Mouse (Mus musculus): ENCODE measurements around the gene Wipi2. TPM values are rescaled to one million over a fixed set of nuclear protein-coding genes. Genes with fewer than 3 reads are reported as not detected.

Wipi2 gene
- total RNA-seq (2021): 100 to 1,000 TPM in 1 of 2 experiments, 10 to 100 TPM in 1; 93.6 to 102 TPM
- long read RNA-seq, experiment 1, full-length matches to known transcripts: 102 of 156 reads
- long read RNA-seq, experiment 1, partial matches to known transcripts: 48 of 156 reads
- long read RNA-seq, experiment 1, other reads (novel, unspliced or antisense): 6 of 156 reads
- long read RNA-seq, experiment 2, full-length matches to known transcripts: 80 of 112 reads
- long read RNA-seq, experiment 2, partial matches to known transcripts: 23 of 112 reads
- long read RNA-seq, experiment 2, other reads (novel, unspliced or antisense): 9 of 112 reads

DNA sequence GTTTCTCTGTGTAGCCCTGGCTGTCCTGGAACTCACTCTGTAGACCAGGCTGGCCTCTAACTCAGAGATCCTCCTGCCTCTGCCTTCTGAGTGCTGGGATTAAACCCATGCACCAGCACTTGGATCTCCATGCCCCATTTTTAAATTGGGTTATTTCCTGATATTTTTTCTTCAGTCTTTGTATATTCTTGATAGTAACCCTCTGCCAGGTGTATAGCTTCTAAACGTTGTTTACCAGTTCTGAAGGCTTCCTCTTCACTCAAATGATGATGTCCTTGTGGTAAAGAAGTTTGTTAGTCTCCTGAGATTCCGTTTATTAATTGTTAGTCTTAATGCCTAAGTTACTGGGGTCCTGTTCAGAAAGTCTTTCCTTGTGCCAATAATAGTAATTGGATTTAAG lies at the start of gene Wipi2:
TSS of gene Wipi2 (plus strand) at position 301 of the 400 bp plus-strand sequence.
- DNase-seq: no peak

DNA sequence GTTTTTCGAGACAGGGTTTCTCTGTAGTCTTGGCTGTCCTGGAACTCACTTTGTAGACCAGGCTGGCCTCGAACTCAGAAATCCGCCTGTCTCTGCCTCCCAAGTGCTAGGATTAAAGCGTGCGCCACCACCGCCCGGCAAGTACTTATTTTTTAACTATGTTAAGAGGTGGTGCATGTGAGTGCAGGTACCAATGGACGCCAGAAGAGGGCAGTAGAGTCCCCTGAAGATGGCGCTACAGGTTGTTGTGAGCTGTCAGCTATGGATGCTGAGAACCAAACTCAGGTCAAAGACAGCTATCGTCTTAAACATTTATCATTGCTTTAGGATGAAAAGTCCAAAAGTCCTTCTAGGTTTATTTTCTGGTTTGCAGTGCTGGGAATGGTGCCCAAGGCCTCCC lies 49.3 kb upstream of the Wipi2 start:
- no peak for DNase-seq

DNA sequence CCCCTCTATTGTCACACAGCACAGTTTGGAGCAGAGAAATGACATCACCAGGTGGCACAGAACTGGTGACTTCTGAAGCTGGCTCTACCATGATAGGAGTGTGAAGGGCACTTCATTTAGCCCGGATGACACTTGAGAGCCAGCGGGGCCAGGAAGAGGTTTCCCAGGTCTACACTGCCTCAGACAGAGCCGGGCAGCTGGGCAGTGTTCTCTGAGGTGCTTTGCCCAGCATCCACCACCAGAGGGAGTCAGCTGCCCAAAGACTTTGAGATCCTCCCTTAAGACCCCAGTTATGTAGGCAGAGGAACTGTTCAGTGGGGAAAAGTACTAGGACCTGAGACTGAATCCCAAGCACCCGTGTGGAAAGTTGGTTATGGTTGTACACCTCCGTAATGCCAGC lies 46.0 kb upstream of the Wipi2 start:
- peak; percentile 74 for DNase-seq

DNA sequence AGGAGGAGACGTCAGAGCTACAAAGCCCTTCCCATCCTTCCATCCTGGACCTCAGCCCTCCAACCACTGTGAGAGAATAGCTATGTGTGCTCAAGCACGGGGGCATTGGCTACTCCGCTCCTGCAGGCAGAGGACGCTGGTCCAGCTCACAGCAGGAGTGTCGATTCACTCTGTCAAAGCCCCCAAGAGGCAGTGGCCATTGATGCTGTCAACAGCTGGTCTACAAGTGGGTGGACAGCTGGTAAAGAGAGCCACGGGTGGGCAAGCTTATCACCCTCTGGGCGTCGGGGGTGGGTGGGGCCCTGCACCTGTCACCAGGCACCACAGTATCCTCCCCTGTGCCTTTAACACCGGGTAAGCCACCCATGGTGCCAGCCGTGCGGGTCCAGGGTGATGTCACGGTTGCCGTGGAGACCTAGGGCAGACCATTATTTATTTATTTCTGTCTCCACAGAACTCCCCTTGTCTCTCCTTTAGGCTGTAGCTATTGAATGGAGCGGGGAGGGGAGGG lies 43.8 kb upstream of the Wipi2 start:
- DNase-seq: no peak

GRCm38 (mm10) chr5:142590953-142591616 lies 36.4 kb upstream of the Wipi2 start:
- no peak for DNase-seq

- no peak for DNase-seq
These were observed 31.8 kb upstream of the Wipi2 start for GRCm38 (mm10) chr5:142595698-142596097.

GRCm38 (mm10) chr5:142596723-142597122 lies 30.8 kb upstream of the Wipi2 start:
- no peak for DNase-seq

DNA sequence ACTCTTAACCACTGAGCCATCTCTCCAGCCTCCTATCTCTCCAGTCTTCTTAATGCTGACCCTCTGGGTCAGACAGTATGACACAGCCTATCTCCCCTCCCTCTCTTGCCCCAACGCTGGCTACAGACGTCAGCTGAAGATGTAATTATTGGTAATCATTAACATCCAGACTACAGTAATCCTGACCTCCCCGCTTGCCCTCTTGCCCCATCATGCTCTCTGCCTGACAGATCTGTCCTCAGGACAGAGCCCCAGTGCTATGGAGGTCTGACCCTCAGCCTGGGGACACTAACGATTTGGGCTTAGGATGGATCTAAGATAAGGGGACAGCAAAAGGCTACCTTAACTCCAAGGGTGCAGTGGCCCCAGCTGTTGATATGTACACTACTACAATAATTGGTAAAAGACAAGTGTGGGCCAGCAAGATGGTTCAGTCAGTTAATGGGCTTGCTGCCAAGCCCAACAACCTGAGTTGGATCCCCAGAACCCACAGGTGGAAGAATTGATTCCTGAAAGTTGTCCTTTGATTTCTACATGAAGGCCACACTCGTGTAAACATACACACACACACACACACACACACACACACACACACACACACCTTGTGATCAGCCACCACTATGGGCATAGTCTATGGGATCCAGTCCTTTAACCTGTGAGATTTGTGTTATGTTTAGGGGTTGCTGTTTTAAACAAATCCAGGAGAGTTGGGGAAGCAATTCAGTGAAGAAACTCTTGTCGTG lies 29.7 kb upstream of the Wipi2 start:
- no peak for DNase-seq

- peak; percentile 63 for DNase-seq
These were observed 23.1 kb upstream of the Wipi2 start for GRCm38 (mm10) chr5:142604379-142604778.

GRCm38 (mm10) chr5:142605288-142605687 lies 22.2 kb upstream of the Wipi2 start:
- DNase-seq: no peak

DNA sequence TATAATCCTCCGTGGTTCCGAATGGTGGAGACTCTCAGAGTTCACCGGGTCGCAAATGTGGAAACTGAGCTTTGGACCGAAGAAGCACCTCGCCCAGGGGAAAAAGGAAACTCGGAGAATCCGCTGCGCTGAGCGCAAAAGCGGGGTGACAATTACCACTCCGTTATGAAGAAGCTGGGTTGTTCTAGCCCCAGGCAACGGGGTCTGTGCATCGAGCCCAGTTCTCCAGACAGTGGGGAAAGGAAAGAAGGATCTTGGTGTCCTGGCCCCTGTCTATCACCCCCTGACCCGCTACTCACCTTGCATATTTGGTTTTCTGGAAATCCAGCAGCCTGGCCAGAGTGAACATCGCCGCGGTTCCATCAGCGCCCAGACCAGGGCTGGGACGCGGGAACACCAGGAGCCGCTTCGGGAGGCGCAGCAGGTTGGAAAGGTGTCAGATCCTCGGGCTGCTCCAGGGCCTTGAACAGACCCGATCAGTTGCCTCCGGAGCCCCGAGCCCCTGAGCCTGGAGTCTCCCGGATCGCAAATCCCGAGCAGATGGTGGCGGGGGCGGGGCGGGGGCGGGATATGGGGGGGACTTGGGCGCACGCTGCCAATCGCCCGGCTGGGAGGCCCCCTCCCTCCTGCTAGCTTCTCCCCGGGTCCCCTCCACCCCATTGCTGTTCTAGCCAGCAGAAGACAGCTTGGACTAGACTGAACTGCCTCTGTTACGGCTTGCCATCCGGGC lies 19.1 kb upstream of the Wipi2 start, which contains the start of gene Mmd2:
TSS of gene Mmd2 (minus strand) at position 542 of the 730 bp plus-strand sequence.
- DNase-seq: peak; percentile 56

DNA sequence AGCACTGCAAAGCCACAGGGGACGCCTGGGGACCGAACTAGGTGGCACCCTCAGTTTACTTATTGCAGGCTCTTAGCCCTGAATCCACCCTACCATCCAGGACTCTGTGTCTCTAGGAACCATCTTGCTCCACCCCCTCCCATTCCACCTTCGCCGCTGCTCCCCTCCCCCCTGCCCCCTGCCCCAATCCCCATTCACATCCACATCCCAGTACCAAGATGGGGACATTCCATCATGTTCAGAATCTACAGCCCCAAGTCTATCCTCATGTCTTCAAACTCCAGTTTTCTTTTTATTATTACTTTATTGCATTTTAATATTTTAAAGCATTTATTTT lies 18.5 kb upstream of the Wipi2 start:
- DNase-seq: no peak

DNA sequence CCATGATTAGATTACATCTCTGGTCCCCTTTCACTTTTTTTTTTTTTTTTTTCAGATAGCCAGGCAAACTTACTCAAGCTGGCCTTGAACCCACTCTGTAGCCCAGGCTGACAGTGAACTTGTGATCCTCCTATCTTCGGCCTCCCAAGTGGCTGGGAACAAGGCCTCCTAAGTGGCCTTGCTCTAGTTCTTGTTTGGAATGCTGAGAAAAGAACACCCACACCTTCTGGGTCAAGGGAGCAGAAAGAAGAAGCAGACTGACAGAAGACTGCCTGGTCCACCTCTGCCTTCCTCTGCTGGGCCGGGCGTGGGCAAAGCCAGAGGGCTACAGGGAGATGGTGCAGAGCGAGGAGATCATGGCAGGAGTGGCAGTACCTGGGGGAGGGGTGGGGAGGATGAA lies 17.1 kb upstream of the Wipi2 start:
- no peak for DNase-seq

DNA sequence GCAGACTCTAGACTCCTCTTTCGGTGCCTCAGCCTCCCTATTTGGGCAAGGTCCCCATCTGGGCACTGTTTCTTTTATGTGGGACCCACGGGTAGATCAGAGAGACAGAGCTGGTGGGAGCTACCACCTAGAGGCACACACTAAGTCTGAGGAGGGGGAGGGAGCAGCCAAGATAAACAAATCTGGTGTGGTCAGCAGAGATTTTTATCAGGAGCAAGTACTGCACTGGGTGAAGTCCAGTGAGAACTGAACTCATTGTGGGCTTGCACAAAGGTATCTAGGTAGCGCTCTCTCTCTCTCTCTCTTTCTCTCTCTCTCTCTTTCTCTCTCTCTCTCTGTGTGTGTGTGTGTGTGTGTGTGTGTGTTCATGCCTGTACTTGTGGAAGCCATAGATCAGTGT lies 13.0 kb upstream of the Wipi2 start:
- no peak for DNase-seq

GRCm38 (mm10) chr5:142615638-142616037 lies 11.9 kb upstream of the Wipi2 start:
- DNase-seq: no peak

DNA sequence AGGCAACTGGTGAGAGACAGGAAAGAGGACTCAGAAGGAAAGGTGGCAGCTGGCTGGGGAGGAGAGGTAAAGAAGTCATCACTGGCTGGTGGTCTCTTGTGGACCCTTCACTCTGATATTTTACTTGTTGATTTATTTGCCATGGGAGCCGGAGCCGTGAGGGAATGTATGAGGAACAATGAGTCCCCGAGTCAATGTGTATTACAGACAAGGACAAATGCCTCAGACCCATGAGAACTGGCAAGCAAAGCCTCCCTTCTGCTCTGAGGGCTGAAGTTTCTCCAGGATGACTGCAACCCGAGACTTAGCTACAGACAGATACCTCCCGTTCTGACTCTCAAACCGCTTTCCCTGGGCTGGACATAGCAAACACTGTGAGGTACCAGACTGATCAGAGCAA lies 11.2 kb upstream of the Wipi2 start:
- DNase-seq: no peak

- DNase-seq: peak; percentile 78
These were observed 7.6 kb upstream of the Wipi2 start for GRCm38 (mm10) chr5:142619866-142620265.

DNA sequence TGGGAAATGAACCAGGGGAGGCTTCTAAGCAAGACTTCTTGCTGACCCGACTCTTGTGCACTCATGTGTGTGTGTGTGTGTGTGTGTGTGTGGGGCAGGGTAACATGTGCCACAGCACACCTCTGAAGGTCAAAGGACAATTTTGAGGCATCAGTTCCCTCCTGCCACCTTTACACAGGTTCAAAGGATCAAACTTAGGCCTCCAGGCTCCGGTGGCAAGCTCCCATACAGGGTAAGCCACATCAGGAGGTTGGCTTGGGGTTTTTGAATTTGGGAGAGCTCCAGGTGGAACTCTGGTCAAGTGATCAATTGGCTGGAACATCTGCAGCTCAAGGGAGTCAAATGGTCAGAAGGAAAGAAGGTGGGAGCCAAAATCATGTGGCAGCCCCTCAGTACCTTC lies 6.1 kb upstream of the Wipi2 start:
- peak; percentile 52 for DNase-seq

DNA sequence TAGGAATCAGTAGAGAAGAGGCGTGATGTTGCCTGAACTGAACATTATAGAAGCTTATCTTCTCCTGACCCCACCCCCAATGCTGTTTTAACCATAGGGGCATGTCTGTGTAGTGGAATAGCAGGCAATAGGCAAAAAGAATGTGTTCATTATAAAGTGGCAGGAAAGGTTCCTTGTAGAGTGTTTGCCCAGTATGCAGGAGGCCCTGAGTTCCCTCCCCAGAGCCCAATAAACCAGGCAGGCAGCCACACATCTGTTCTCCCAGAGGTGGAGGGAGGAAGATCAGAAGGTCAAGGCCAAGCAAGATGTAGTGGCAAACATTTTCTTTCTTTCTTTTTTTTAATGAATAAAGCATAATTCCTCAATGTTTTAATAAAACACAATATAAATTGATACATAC lies 5.4 kb upstream of the Wipi2 start:
- peak; percentile 66 for DNase-seq

GRCm38 (mm10) chr5:142623080-142623479 lies 4.4 kb upstream of the Wipi2 start:
- DNase-seq: no peak

DNA sequence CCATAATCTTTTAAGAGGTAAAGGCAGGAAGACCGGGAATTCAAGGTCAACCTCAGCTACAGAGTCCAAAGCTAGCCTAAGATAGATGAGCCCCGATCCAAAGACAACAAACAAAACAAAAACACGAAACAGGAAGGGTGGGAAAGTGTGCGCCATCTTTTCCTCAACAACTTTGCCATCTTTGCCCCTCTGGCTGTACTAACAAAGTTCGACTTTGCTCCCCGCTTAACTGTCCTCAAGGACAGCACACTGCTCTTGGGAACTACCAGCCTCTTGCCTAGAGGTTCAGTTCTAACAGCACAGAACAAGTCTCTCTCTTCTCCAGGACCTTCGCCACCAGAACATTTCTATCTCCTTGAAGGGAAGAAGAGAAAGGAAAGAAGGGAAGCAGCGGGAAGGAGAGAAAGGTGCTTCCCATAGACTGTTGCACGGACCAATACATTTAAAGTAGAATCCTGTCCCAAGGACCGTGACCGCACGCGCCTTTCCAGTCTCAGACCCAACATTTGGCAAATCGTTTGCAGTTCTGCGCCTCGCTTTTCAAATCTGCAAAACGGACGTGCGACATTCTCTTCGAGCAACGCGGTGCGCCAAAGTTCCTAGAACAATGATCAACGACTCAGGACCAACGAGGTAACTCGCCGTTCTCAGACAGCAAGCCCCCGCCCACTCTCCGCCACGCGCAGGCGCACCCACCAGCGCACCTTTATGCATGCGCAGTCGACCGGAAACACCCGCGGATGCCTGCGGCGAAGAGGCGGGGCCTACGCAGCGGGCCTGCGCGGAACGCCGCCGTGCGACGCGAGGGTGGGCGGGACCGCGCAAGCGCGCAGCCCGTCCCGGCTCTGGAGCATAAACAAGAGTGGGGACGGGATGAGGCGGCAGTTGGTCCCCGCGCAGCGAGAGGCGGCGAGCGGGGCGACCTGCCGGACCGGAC lies 1.5 kb downstream of the Wipi2 start:
- DNase-seq: peak; percentile 98

Measured in adrenal gland, postnatal 10 days (tissue).